Mouse (Mus musculus) megakaryocyte progenitor cell, adult 5-6 weeks (primary cell): ENCODE results near the gene Sephs2. TPM values are rescaled to one million over a fixed set of nuclear protein-coding genes. Genes with fewer than 3 reads are reported as not detected.

Source experiments
- ATAC-seq: replicated peaks from 2 replicates; pipeline ENCODE4 v1.8.0; 2016; ENCODE audit warnings: mild to moderate bottlenecking, moderate TSS enrichment, inconsistent platforms; ENCODE audit not compliant: poor library complexity
- total RNA-seq, 2 experiments: library from RNA; stranded (forward) in 1 of 2; stranded (reverse) in 1 of 2; fragments of 157-497, 149-512 nt in 1 of 2; fragments of 200-1000 nt in 1 of 2; gene quantifications; 2 replicates each; pipeline versions ENCODE4 v1.2.3 to v1.2.4; 2015 to 2017

Gene Sephs2
- 63.9 and 74.4 TPM in 2 replicates for total RNA-seq (2015)
- total RNA-seq (2017), result 161 and 168 TPM in 2 replicates

GRCm38 (mm10) chr7:127273925-127274789, at the start of gene Sephs2:
Gene Sephs2 (minus strand): TSS chr7:127274055.
- peak; percentile 83 for ATAC-seq

GRCm38 (mm10) chr7:127322085-127322484, 48.2 kb upstream of the Sephs2 start:
- ATAC-seq, result peak; percentile 52

- no peak for ATAC-seq
Measured at GRCm38 (mm10) chr7:127321106-127321505, 47.3 kb upstream of the Sephs2 start.

GRCm38 (mm10) chr7:127313912-127314311, 40.1 kb upstream of the Sephs2 start:
- no peak for ATAC-seq

- ATAC-seq, result no peak
Measured at GRCm38 (mm10) chr7:127309951-127310350, 36.1 kb upstream of the Sephs2 start.

- peak; percentile 96 for ATAC-seq
Measured at GRCm38 (mm10) chr7:127308887-127309286, 35.0 kb upstream of the Sephs2 start.

GRCm38 (mm10) chr7:127308431-127308830, 34.6 kb upstream of the Sephs2 start:
- ATAC-seq, result no peak

- ATAC-seq, result no peak
Measured at GRCm38 (mm10) chr7:127297586-127298193, 23.8 kb upstream of the Sephs2 start.

GRCm38 (mm10) chr7:127296786-127297555, 23.1 kb upstream of the Sephs2 start:
- peak; percentile 45 for ATAC-seq

GRCm38 (mm10) chr7:127296098-127296497, 22.2 kb upstream of the Sephs2 start, which contains the start of gene Itgal:
Gene Itgal (plus strand): TSS chr7:127296260.
- peak; percentile 94 for ATAC-seq

- peak; percentile 51 for ATAC-seq
Measured at GRCm38 (mm10) chr7:127290142-127290541, 16.3 kb upstream of the Sephs2 start.

- no peak for ATAC-seq
Measured at GRCm38 (mm10) chr7:127289306-127289705, 15.5 kb upstream of the Sephs2 start.

GRCm38 (mm10) chr7:127287940-127288339, 14.1 kb upstream of the Sephs2 start:
- peak; percentile 54 for ATAC-seq

- peak; percentile 88 for ATAC-seq
Measured at GRCm38 (mm10) chr7:127285154-127285553, 11.3 kb upstream of the Sephs2 start.

GRCm38 (mm10) chr7:127282190-127282589, 8.3 kb upstream of the Sephs2 start:
- ATAC-seq, result no peak

GRCm38 (mm10) chr7:127281114-127281513, 7.3 kb upstream of the Sephs2 start:
- peak; percentile 40 for ATAC-seq

GRCm38 (mm10) chr7:127280092-127280491, 6.2 kb upstream of the Sephs2 start:
- no peak for ATAC-seq

GRCm38 (mm10) chr7:127278311-127278710, 4.5 kb upstream of the Sephs2 start:
- ATAC-seq, result peak; percentile 57

- ATAC-seq, result no peak
Measured at GRCm38 (mm10) chr7:127276519-127276961, 2.7 kb upstream of the Sephs2 start.

GRCm38 (mm10) chr7:127273118-127273923, 534 bp downstream of the Sephs2 start:
- ATAC-seq, result peak; percentile 10; the same call in 1 of the 2 replicates
